Mouse (Mus musculus) intestine, embryonic 14.5 days (tissue): ENCODE measurements at regions not wholly inside any gene's neighbourhood (a gene's known extent, or its start where the extent isn't known, plus 50 kb on each side); places are given as distances from the start of the nearest gene placed in this dataset.
A peak's percentile ranks its signal among the peaks of the same experiment; 100 is the strongest.

Experiments
- ATAC-seq: fragments of 200-750 bp; cut with Nextera tagmentation; replicated peaks from 2 replicates; pipeline ENCODE4 v1.8.0; 2017; ENCODE audit warnings: low read depth, moderate number of reproducible peaks, moderate TSS enrichment, moderate library complexity; ENCODE audit not compliant: low FRiP score, low TSS enrichment
- DNase-seq: peaks from one replicate; pipeline ENCODE4 v3.0.0-alpha.2; 2018; ENCODE audit warnings: low spot score
- H3K27ac ChIP-seq: fragments of 300-500 bp; sonication (generic); 2 replicates; pipeline ENCODE4 v1.5.1; 2014; ENCODE audit warnings: low read depth, mild to moderate bottlenecking, control low read depth
- H3K27me3 ChIP-seq: fragments of 300-500 bp; sonication (generic); replicated peaks from 2 replicates; pipeline ENCODE4 v1.6.1; 2014; ENCODE audit warnings: low read length, control low read depth; ENCODE audit not compliant: control insufficient read depth, insufficient read depth
- H3K36me3 ChIP-seq: fragments of 300-500 bp; sonication (generic); 2 replicates; pipeline ENCODE4 v1.6.1; 2014; ENCODE audit warnings: low read length, control low read depth; ENCODE audit not compliant: control insufficient read depth, insufficient read depth
- H3K4me1 ChIP-seq: fragments of 300-500 bp; sonication (generic); replicated peaks from 2 replicates; pipeline ENCODE4 v1.6.1; 2014; ENCODE audit warnings: low read length, control low read depth, mixed read lengths; ENCODE audit not compliant: control insufficient read depth, insufficient read depth
- H3K4me2 ChIP-seq: fragments of 300-500 bp; sonication (generic); 2 replicates; pipeline ENCODE4 v1.6.1; 2014; ENCODE audit warnings: low read length
- H3K4me3 ChIP-seq: fragments of 300-500 bp; sonication (generic); 2 replicates; pipeline ENCODE4 v1.5.1; 2014; ENCODE audit warnings: low read depth, low read length, control low read depth, mixed read lengths
- H3K9ac ChIP-seq: fragments of 300-500 bp; sonication (generic); 2 replicates; pipeline ENCODE4 v1.6.1; 2014; ENCODE audit warnings: mild to moderate bottlenecking, low read length
- H3K9me3 ChIP-seq: fragments of 300-500 bp; sonication (generic); 2 replicates; pipeline ENCODE4 v1.6.1; 2016; ENCODE audit warnings: low read length, control low read depth; ENCODE audit not compliant: control insufficient read depth
- WGBS: fragments of 180-500 bp; shearing (Covaris S2); extraction: QIAGEN DNeasy Blood & Tissue Kit; methylation state at CpG from one replicate; pipeline ENCODE4 v1.1.7; 2014; 5-methylcytosine and 5-hydroxymethylcytosine counted together

- Histone ChIP-seq H3K4me2 (no peak overlapping the region), H3K4me1 (no peaks in the 10 kb centered on the region), H3K4me3 (no peak overlapping the region), H3K9ac (no peak overlapping the region), H3K36me3 (no peaks in the 10 kb centered on the region), H3K27me3 (no peaks in the 10 kb centered on the region), H3K9me3 (no peaks in the 10 kb centered on the region), H3K27ac (no peak overlapping the region)
- ATAC-seq (no peak), DNase-seq (no peak)
- 58% methylated on average over 7 of the region's 7 CpGs for WGBS
Measured at GRCm38 (mm10) chr13:116527037-116527436, 217.5 kb upstream of the Isl1 start.

DNA sequence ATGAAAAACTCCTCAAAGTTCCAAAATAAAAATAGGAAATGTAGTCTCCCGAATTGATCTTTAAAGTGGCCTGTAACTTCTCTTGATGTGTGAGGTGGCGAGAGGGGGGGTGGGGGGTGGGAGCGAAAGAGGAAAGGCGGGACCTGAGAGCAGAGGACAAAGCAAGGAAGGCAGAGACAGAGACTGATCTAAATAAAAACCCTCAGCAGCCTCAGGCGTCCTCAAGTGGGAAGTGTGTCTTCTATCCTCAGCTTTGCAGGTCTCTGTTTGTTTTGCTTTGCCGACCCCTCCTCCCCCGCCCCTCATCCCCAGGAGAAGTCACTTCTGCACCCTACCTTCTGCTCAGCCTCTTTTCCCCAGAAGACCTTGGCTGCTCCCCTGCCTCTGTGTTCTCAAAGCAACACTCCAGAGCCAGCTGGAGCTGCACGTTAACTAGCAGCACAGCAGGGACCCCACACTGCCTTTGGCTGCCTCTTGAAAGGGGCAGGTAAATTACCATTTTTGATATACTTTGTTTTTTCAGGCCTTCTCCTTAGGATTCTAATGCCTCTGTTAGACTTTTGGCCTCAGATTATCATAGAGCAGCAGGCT, 214.3 kb upstream of the Isl1 start:
- no peak for ATAC-seq
- Histone ChIP-seq H3K27ac (no peak overlapping the region), H3K4me2 (no peak overlapping the region), H3K4me1 (no peaks in the 10 kb centered on the region), H3K9ac (no peak overlapping the region), H3K27me3 (no peaks in the 10 kb centered on the region), H3K9me3 (no peaks in the 10 kb centered on the region), H3K4me3 (no peak overlapping the region), H3K36me3 (no peaks in the 10 kb centered on the region)
- DNase-seq: no peak
- WGBS: 5% methylated on average over 8 of the region's 8 CpGs

DNA sequence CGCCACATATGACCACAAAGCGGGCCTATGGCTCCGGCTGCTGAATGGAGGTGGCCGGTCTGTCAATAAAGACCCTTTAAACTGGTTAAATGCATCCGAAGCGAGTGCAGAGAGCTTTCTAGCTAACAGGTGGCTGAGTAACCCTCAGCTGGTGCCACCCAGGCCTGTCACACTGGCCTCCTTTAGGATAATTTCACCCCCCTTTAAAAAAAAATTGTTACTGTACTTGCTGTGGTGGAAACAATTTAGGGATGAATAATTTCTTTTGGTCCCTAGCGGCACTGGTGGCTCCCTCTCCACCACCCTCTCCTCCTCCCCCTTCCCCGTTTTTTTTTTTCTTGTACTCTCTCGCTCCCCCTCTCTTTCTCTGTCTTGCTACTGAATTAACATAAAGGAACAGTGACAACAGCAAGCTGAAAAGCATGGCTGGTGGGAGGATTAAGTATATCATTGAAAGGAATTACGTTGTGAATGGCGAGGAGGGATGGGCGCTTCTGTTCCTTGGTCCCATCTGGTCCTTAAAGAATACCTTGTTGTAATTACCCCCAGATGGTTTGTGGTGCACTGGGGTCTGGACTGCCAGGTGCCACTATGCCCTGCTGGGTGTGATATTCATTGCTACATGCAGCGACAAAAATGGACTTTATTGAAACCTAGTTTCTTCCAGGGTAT, 205.3 kb upstream of the Isl1 start:
- ATAC-seq: no peak
- H3K9me3 ChIP-seq: no peaks in the 10 kb centered on the region
- H3K4me2 ChIP-seq: 0 out of 2 replicates have a peak overlapping the region, but pooled peaks have one; percentile 3
- H3K9ac ChIP-seq: no peak overlapping the region
- H3K27ac ChIP-seq: no peak overlapping the region
- WGBS: 33% methylated on average over 13 of the region's 13 CpGs
- H3K4me3 ChIP-seq: no peak overlapping the region
- no peaks in the 10 kb centered on the region for H3K4me1 ChIP-seq
- H3K36me3 ChIP-seq: no peaks in the 10 kb centered on the region
- no peaks in the 10 kb centered on the region for H3K27me3 ChIP-seq
- DNase-seq: no peak

DNA sequence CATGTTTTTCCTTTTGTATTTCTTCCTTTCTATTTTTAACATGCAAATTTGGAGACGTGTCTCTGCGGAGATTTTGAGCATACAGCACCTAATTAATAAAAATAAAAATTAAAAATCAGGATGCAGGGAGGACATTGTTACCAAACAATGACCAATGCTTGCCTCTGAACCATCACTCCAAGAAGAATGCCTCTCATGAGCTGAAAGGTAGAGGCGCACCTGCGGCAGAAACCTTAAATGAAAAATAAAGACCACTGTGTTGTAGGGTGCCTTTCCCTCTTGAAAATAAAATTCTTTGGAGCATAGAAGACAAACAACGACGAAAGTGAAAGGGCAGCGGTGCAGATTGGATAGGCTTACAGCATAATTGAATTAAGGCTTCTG, 204.8 kb upstream of the Isl1 start:
- no peak for DNase-seq
- Histone ChIP-seq H3K27ac (no peak overlapping the region), H3K4me3 (no peak overlapping the region), H3K9ac (no peak overlapping the region), H3K9me3 (no peaks in the 10 kb centered on the region), H3K4me2 (0 out of 2 replicates have a peak overlapping the region, but pooled peaks have one; percentile 3), H3K27me3 (no peaks in the 10 kb centered on the region), H3K36me3 (no peaks in the 10 kb centered on the region), H3K4me1 (no peaks in the 10 kb centered on the region)
- ATAC-seq: no peak
- WGBS: 60% methylated on average over 7 of the region's 7 CpGs

DNA sequence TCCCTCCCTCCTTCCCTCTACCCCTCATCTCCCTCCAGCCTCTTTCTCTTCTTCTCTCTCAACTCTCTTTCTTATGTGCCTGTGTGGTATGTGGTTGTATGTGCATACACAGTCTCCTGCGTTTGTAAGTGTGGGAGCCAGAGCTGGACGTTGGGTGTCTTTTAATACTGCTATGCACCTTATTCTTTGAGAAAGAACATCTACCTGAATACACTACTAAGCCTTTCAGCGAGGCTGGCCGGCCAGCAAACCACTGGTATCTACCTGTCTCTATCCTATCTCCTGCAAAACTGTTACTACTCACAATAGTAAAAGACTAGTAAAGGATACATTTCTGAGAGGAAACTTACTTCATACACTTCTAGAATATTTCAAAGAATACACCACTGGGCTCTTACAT, 202.9 kb upstream of the Isl1 start:
- Histone ChIP-seq H3K36me3 (no peaks in the 10 kb centered on the region), H3K9ac (no peak overlapping the region), H3K4me3 (no peak overlapping the region), H3K4me2 (no peak overlapping the region), H3K27ac (no peak overlapping the region), H3K27me3 (no peaks in the 10 kb centered on the region), H3K4me1 (no peaks in the 10 kb centered on the region), H3K9me3 (no peaks in the 10 kb centered on the region)
- DNase-seq: no peak
- ATAC-seq: no peak
- 78% methylated on average over 4 of the region's 4 CpGs for WGBS

- H3K36me3 ChIP-seq: no peaks in the 10 kb centered on the region
- no peaks in the 10 kb centered on the region for H3K9me3 ChIP-seq
- H3K27me3 ChIP-seq: no peaks in the 10 kb centered on the region
- no peak for DNase-seq
- no peaks in the 10 kb centered on the region for H3K4me1 ChIP-seq
- no peak for ATAC-seq
- no peak overlapping the region for H3K27ac ChIP-seq
- H3K9ac ChIP-seq: no peak overlapping the region
- H3K4me2 ChIP-seq: no peak overlapping the region
- 86% methylated on average over 7 of the region's 7 CpGs for WGBS
- H3K4me3 ChIP-seq: no peak overlapping the region
Measured at GRCm38 (mm10) chr13:116508213-116508811, 198.8 kb upstream of the Isl1 start.

- no peaks in the 10 kb centered on the region for H3K9me3 ChIP-seq
- 73% methylated on average over 6 of the region's 6 CpGs for WGBS
- no peak for ATAC-seq
- H3K36me3 ChIP-seq: no peaks in the 10 kb centered on the region
- no peak overlapping the region for H3K27ac ChIP-seq
- H3K27me3 ChIP-seq: no peaks in the 10 kb centered on the region
- H3K4me1 ChIP-seq: no peaks in the 10 kb centered on the region
- DNase-seq: no peak
- no peak overlapping the region for H3K4me3 ChIP-seq
- no peak overlapping the region for H3K4me2 ChIP-seq
- H3K9ac ChIP-seq: no peak overlapping the region
Measured at GRCm38 (mm10) chr13:116497659-116498414, 188.3 kb upstream of the Isl1 start.

GRCm38 (mm10) chr13:116495641-116496040, 186.2 kb upstream of the Isl1 start:
- no peak for ATAC-seq
- no peaks in the 10 kb centered on the region for H3K27me3 ChIP-seq
- no peak overlapping the region for H3K4me3 ChIP-seq
- no peak overlapping the region for H3K4me2 ChIP-seq
- H3K9ac ChIP-seq: no peak overlapping the region
- no peak for DNase-seq
- no peaks in the 10 kb centered on the region for H3K36me3 ChIP-seq
- WGBS: 31% methylated on average over 2 of the region's 2 CpGs
- no peaks in the 10 kb centered on the region for H3K9me3 ChIP-seq
- H3K27ac ChIP-seq: no peak overlapping the region
- H3K4me1 ChIP-seq: no peaks in the 10 kb centered on the region
